In genomic region chr11:53091596-53091995, GRCm38 (mm10) we compare ENCODE assay signal across 28 mouse cellular contexts.
A peak's percentile ranks its signal among the peaks of the same experiment; 100 is the strongest.
DNase-seq lines count a peak whose midpoint lies in the region; ATAC-seq lines count a peak whose summit lies in the region.
"Had no signal": no experiment of that assay in that cellular context is flagged by ENCODE, and none has a peak within 500 bp of the region (broad histone marks: within the 10 kb centered on the region; RNA-seq: fewer than 3 reads in every experiment).

No protein-coding gene starts in this region.

- H3K36me3 ChIP-seq in hindbrain, embryonic 15.5 days: no peaks in the 10 kb centered on the region
- no peaks in the 10 kb centered on the region for H3K36me3 ChIP-seq in hindbrain, embryonic 12.5 days
- H3K36me3 ChIP-seq in embryonic facial prominence, embryonic 12.5 days: no peaks in the 10 kb centered on the region
- no peaks in the 10 kb centered on the region for H3K36me3 ChIP-seq in limb, embryonic 10.5 days
- no peaks in the 10 kb centered on the region for H3K36me3 ChIP-seq in intestine, embryonic 15.5 days
- H3K36me3 ChIP-seq: forebrain, embryonic 10.5 days; heart, embryonic 12.5 days; heart, embryonic 15.5 days; hindbrain, embryonic 10.5 days had no signal

- no peaks in the 10 kb centered on the region for H3K9me3 ChIP-seq in hindbrain, embryonic 15.5 days
- H3K9me3 ChIP-seq in hindbrain, embryonic 12.5 days (replicated peaks): no peaks in the 10 kb centered on the region
- H3K9me3 ChIP-seq in embryonic facial prominence, embryonic 12.5 days: no peaks in the 10 kb centered on the region
- no peaks in the 10 kb centered on the region for H3K9me3 ChIP-seq in limb, embryonic 10.5 days (replicated peaks)
- H3K9me3 ChIP-seq in intestine, embryonic 15.5 days: no peaks in the 10 kb centered on the region
- H3K9me3 ChIP-seq: forebrain, embryonic 10.5 days; forebrain, embryonic 13.5 days; heart, embryonic 12.5 days; heart, embryonic 15.5 days; hindbrain, embryonic 10.5 days had no signal

- H3K4me3 ChIP-seq in hindbrain, embryonic 15.5 days: no peak overlapping the region
- no peak overlapping the region for H3K4me3 ChIP-seq in hindbrain, embryonic 12.5 days
- H3K4me3 ChIP-seq in embryonic facial prominence, embryonic 12.5 days: no peak overlapping the region
- no peak overlapping the region for H3K4me3 ChIP-seq in limb, embryonic 10.5 days
- no peak overlapping the region for H3K4me3 ChIP-seq in intestine, embryonic 15.5 days (replicated peaks)
- H3K4me3 ChIP-seq: forebrain, embryonic 10.5 days; forebrain, embryonic 13.5 days; heart, adult 2 months; heart, embryonic 12.5 days; heart, embryonic 15.5 days; hindbrain, embryonic 10.5 days had no signal

- peak overlapping the region; percentile 17; the same call in 1 of the 2 replicates for H3K27ac ChIP-seq in hindbrain, embryonic 15.5 days (replicated peaks)
- H3K27ac ChIP-seq in hindbrain, embryonic 12.5 days: no peak overlapping the region
- peak overlapping the region; percentile 54; the same call in 1 of the 2 replicates for H3K27ac ChIP-seq in embryonic facial prominence, embryonic 12.5 days
- H3K27ac ChIP-seq in limb, embryonic 10.5 days: peak overlapping the region; percentile 21; the same call in 1 of the 2 replicates
- H3K27ac ChIP-seq in intestine, embryonic 15.5 days: no peak overlapping the region
- H3K27ac ChIP-seq: forebrain, embryonic 10.5 days; forebrain, embryonic 13.5 days; heart, adult 2 months; heart, embryonic 15.5 days; hindbrain, embryonic 10.5 days; hindbrain, postnatal 0 days had no signal

- WGBS in hindbrain, embryonic 15.5 days: 44% methylated on average over 5 of the region's 5 CpGs
- 53% methylated on average over 5 of the region's 5 CpGs for WGBS in hindbrain, embryonic 12.5 days
- WGBS in embryonic facial prominence, embryonic 12.5 days: 30% methylated on average over 5 of the region's 5 CpGs
- 31% methylated on average over 5 of the region's 5 CpGs for WGBS in limb, embryonic 10.5 days
- WGBS in intestine, embryonic 15.5 days: 26% methylated on average over 5 of the region's 5 CpGs

- H3K9ac ChIP-seq in hindbrain, embryonic 15.5 days: no peak overlapping the region
- H3K9ac ChIP-seq in hindbrain, embryonic 12.5 days: no peak overlapping the region
- no peak overlapping the region for H3K9ac ChIP-seq in embryonic facial prominence, embryonic 12.5 days
- H3K9ac ChIP-seq in intestine, embryonic 15.5 days: no peak overlapping the region
- H3K9ac ChIP-seq: forebrain, embryonic 13.5 days; heart, embryonic 12.5 days; heart, embryonic 15.5 days had no signal

- peak; percentile 24 for DNase-seq in embryo, embryonic 11 days
- DNase-seq in embryo, embryonic 10 days (ENCODE audit: low spot score): no peak
- no peak for DNase-seq in limb, embryonic 10.5 days (ENCODE audit: low spot score)
- no peak for DNase-seq in kidney, postnatal 25 days
- DNase-seq: adrenal gland, postnatal 25 days; cerebellum, adult 11-12 months; cerebellum, adult 8-10 months; cerebellum, postnatal 10 days; cerebellum, postnatal 36 days; gastrocnemius, postnatal 10 days; gastrocnemius, postnatal 36 days; heart, adult 2 months; heart, postnatal 10 days; heart, postnatal 36 days had no signal

- ATAC-seq in hindbrain, embryonic 15.5 days (ENCODE audit: low FRiP score, low read depth): no peak
- no peak for ATAC-seq in hindbrain, embryonic 12.5 days (ENCODE audit: low FRiP score)
- ATAC-seq in embryonic facial prominence, embryonic 12.5 days (ENCODE audit: insufficient number of reproducible peaks, insufficient read depth, low FRiP score, low TSS enrichment): no peak
- no peak for ATAC-seq in intestine, embryonic 15.5 days
- ATAC-seq: activated CD4-positive, CD25-positive, alpha-beta regulatory T cell, adult 4 months; forebrain, embryonic 13.5 days; forebrain, embryonic 16.5 days; hindbrain, postnatal 0 days; inflammation-experienced regulatory T-cells, adult 6 months; intestine, postnatal 0 days had no signal

- no peak overlapping the region for H3K4me2 ChIP-seq in hindbrain, embryonic 15.5 days
- H3K4me2 ChIP-seq in hindbrain, embryonic 12.5 days (replicated peaks): no peak overlapping the region
- no peak overlapping the region for H3K4me2 ChIP-seq in embryonic facial prominence, embryonic 12.5 days (replicated peaks)
- H3K4me2 ChIP-seq in intestine, embryonic 15.5 days (replicated peaks): no peak overlapping the region
- H3K4me2 ChIP-seq: forebrain, embryonic 13.5 days; heart, embryonic 12.5 days; heart, embryonic 15.5 days had no signal

- H3K4me1 ChIP-seq in hindbrain, embryonic 15.5 days (replicated peaks): 0 out of 2 replicates have a peak, but pooled peaks cover 9% of the 10 kb centered on the region
- peaks cover 7% of the 10 kb centered on the region; the same call in 1 of the 2 replicates for H3K4me1 ChIP-seq in hindbrain, embryonic 12.5 days
- peaks cover 15% of the 10 kb centered on the region for H3K4me1 ChIP-seq in embryonic facial prominence, embryonic 12.5 days
- H3K4me1 ChIP-seq in limb, embryonic 10.5 days: peaks cover 28% of the 10 kb centered on the region
- H3K4me1 ChIP-seq in intestine, embryonic 15.5 days (replicated peaks): peaks cover 2% of the 10 kb centered on the region; the same call in 1 of the 2 replicates
- H3K4me1 ChIP-seq: forebrain, embryonic 13.5 days had no signal

- H3K27me3 ChIP-seq in hindbrain, embryonic 15.5 days: no peaks in the 10 kb centered on the region
- H3K27me3 ChIP-seq in hindbrain, embryonic 12.5 days: no peaks in the 10 kb centered on the region
- H3K27me3 ChIP-seq in embryonic facial prominence, embryonic 12.5 days: no peaks in the 10 kb centered on the region
- peaks cover 5% of the 10 kb centered on the region; the same call in 1 of the 2 replicates for H3K27me3 ChIP-seq in limb, embryonic 10.5 days (ENCODE audit: low read depth, poor library complexity, severe bottlenecking)
- no peaks in the 10 kb centered on the region for H3K27me3 ChIP-seq in intestine, embryonic 15.5 days (replicated peaks)
- H3K27me3 ChIP-seq: forebrain, embryonic 13.5 days; heart, embryonic 12.5 days had no signal

Comparison
In these comparisons a context has a peak if more than half of its experiments do, and no peak if none do; other contexts are left out.
1. H3K27ac ChIP-seq: peak in hindbrain, embryonic 15.5 days (single experiment), embryonic facial prominence, embryonic 12.5 days (single experiment) and limb, embryonic 10.5 days (single experiment); none in hindbrain, embryonic 12.5 days (single experiment) and intestine, embryonic 15.5 days (single experiment).